8 mouse cellular contexts compared by ENCODE assay signal in the genomic region with DNA sequence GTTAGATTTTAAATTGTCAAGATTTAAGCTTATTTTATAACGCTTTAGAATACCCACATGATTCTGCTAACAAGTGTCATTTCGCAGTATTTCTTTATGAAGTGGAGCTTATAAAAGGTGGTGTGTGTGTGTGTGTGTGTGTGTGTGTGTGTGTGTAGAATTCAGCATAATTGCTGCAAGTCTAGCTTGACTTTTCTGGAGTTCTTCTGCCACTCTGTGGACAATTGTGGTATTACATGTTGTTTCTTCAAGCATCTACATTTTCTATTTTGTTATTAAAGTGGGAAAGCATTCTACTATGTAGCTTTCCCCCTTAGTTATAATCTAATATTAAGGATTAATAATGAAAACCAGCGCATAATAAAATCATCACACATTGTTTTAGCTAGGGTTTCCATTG.
DNase-seq lines count a peak whose midpoint lies in the region; ATAC-seq and TF ChIP-seq lines count a peak whose summit lies in the region.

No protein-coding gene starts in this region.

- H3K4me2 ChIP-seq in forebrain, embryonic 14.5 days (ENCODE audit: low read length): no peak overlapping the region
- H3K4me2 ChIP-seq in forebrain, embryonic 15.5 days (replicated peaks): no peak overlapping the region
- no peak overlapping the region for H3K4me2 ChIP-seq in neural tube, embryonic 11.5 days (ENCODE audit: low read depth)
- no peak overlapping the region for H3K4me2 ChIP-seq in kidney, postnatal 0 days (ENCODE audit: low read length)
- H3K4me2 ChIP-seq in neural tube, embryonic 14.5 days (ENCODE audit: low read depth, low read length): no peak overlapping the region

- DNase-seq in forebrain, embryonic 14.5 days (ENCODE audit: low spot score): peak; percentile 91
- no peak for DNase-seq in neural tube, embryonic 11.5 days (ENCODE audit: low spot score)
- DNase-seq in neural tube, embryonic 10.5 days (ENCODE audit: extremely low spot score, low spot score): no peak
- peak; percentile 89 for DNase-seq in embryo, embryonic 10.5 days (ENCODE audit: low spot score)
- DNase-seq in kidney, postnatal 0 days (ENCODE audit: low spot score): peak; percentile 68
- no peak for DNase-seq in thymus, postnatal 25 days

- no peaks in the 10 kb centered on the region for H3K36me3 ChIP-seq in forebrain, embryonic 14.5 days (ENCODE audit: control insufficient read depth, insufficient read depth, low read length)
- H3K36me3 ChIP-seq in forebrain, embryonic 15.5 days: no peaks in the 10 kb centered on the region
- H3K36me3 ChIP-seq in neural tube, embryonic 11.5 days (ENCODE audit: control insufficient read depth, insufficient read depth, low read length): no peaks in the 10 kb centered on the region
- H3K36me3 ChIP-seq in kidney, postnatal 0 days (ENCODE audit: insufficient read depth, low read length): no peaks in the 10 kb centered on the region
- no peaks in the 10 kb centered on the region for H3K36me3 ChIP-seq in neural tube, embryonic 14.5 days (ENCODE audit: control insufficient read depth, insufficient read depth, low read length)

- no peak overlapping the region for H3K9ac ChIP-seq in forebrain, embryonic 14.5 days (ENCODE audit: low read length)
- no peak overlapping the region for H3K9ac ChIP-seq in forebrain, embryonic 15.5 days (replicated peaks)
- H3K9ac ChIP-seq in neural tube, embryonic 11.5 days (ENCODE audit: low read length): no peak overlapping the region; the same call in 1 of the 2 replicates
- H3K9ac ChIP-seq in kidney, postnatal 0 days (ENCODE audit: low read depth, low read length): no peak overlapping the region
- no peak overlapping the region for H3K9ac ChIP-seq in neural tube, embryonic 14.5 days (replicated peaks; ENCODE audit: low read depth, low read length)

- peaks cover 38% of the 10 kb centered on the region for H3K4me1 ChIP-seq in forebrain, embryonic 14.5 days (ENCODE audit: control insufficient read depth, insufficient read depth, low read length)
- peaks cover 51% of the 10 kb centered on the region for H3K4me1 ChIP-seq in forebrain, embryonic 15.5 days
- H3K4me1 ChIP-seq in neural tube, embryonic 11.5 days (ENCODE audit: control insufficient read depth, insufficient read depth, low read length): peaks cover 14% of the 10 kb centered on the region
- H3K4me1 ChIP-seq in kidney, postnatal 0 days (replicated peaks; ENCODE audit: insufficient read depth, low read length): no peaks in the 10 kb centered on the region; the same call in 1 of the 2 replicates
- H3K4me1 ChIP-seq in neural tube, embryonic 14.5 days (ENCODE audit: control insufficient read depth, insufficient read depth, low read length): peaks cover 27% of the 10 kb centered on the region

- ATAC-seq in forebrain, embryonic 14.5 days: no peak
- ATAC-seq in forebrain, embryonic 15.5 days (replicated peaks): no peak
- ATAC-seq in neural tube, embryonic 11.5 days (ENCODE audit: insufficient read depth, low FRiP score, low TSS enrichment): 0 out of 2 replicates have a peak, but pooled peaks have one; percentile 15
- ATAC-seq in kidney, postnatal 0 days (replicated peaks; ENCODE audit: low FRiP score, low read depth): no peak
- no peak for ATAC-seq in neural tube, embryonic 14.5 days (ENCODE audit: low read depth)

- no peak overlapping the region for H3K4me3 ChIP-seq in forebrain, embryonic 14.5 days (ENCODE audit: low read depth, low read length)
- no peak overlapping the region for H3K4me3 ChIP-seq in forebrain, embryonic 15.5 days
- no peak overlapping the region for H3K4me3 ChIP-seq in neural tube, embryonic 11.5 days (ENCODE audit: low read depth, low read length)
- no peak overlapping the region for H3K4me3 ChIP-seq in kidney, postnatal 0 days (replicated peaks; ENCODE audit: low read depth, low read length)
- H3K4me3 ChIP-seq in neural tube, embryonic 14.5 days (ENCODE audit: low read depth, low read length): no peak overlapping the region

- H3K27me3 ChIP-seq in forebrain, embryonic 14.5 days (replicated peaks; ENCODE audit: control insufficient read depth, insufficient read depth, low read length): no peaks in the 10 kb centered on the region
- H3K27me3 ChIP-seq in forebrain, embryonic 15.5 days: no peaks in the 10 kb centered on the region
- no peaks in the 10 kb centered on the region for H3K27me3 ChIP-seq in neural tube, embryonic 11.5 days (ENCODE audit: control insufficient read depth, insufficient read depth, low read length)
- H3K27me3 ChIP-seq in kidney, postnatal 0 days (ENCODE audit: insufficient read depth, low read length): no peaks in the 10 kb centered on the region
- H3K27me3 ChIP-seq in neural tube, embryonic 14.5 days (ENCODE audit: control insufficient read depth, insufficient read depth, low read length): no peaks in the 10 kb centered on the region

- TF ChIP-seq CTCF in kidney, postnatal 0 days (IDR thresholded peaks at IDR 0.05; ENCODE audit: low read depth): peak; percentile 78

- WGBS in forebrain, embryonic 14.5 days: 26% methylated on average over 3 of the region's 3 CpGs
- 20% methylated on average over 3 of the region's 3 CpGs for WGBS in forebrain, embryonic 15.5 days
- 16% methylated on average over 3 of the region's 3 CpGs for WGBS in neural tube, embryonic 11.5 days
- WGBS in kidney, postnatal 0 days: 20% methylated on average over 3 of the region's 3 CpGs
- 11% methylated on average over 3 of the region's 3 CpGs for WGBS in neural tube, embryonic 14.5 days

- H3K27ac ChIP-seq in forebrain, embryonic 14.5 days (ENCODE audit: low read depth, low read length): no peak overlapping the region
- H3K27ac ChIP-seq in forebrain, embryonic 15.5 days (replicated peaks): no peak overlapping the region
- H3K27ac ChIP-seq in neural tube, embryonic 11.5 days (ENCODE audit: low read depth, low read length): peak overlapping the region; percentile 83; the same call in 1 of the 2 replicates
- no peak overlapping the region for H3K27ac ChIP-seq in kidney, postnatal 0 days
- H3K27ac ChIP-seq in neural tube, embryonic 14.5 days (ENCODE audit: low read depth, low read length): peak overlapping the region; percentile 28; the same call in 1 of the 2 replicates

- no peaks in the 10 kb centered on the region for H3K9me3 ChIP-seq in forebrain, embryonic 14.5 days (replicated peaks; ENCODE audit: control insufficient read depth, low read length)
- H3K9me3 ChIP-seq in forebrain, embryonic 15.5 days: no peaks in the 10 kb centered on the region
- no peaks in the 10 kb centered on the region for H3K9me3 ChIP-seq in neural tube, embryonic 11.5 days (ENCODE audit: control insufficient read depth, low read length)
- H3K9me3 ChIP-seq in kidney, postnatal 0 days (replicated peaks; ENCODE audit: low read length): no peaks in the 10 kb centered on the region
- H3K9me3 ChIP-seq in neural tube, embryonic 14.5 days (ENCODE audit: control insufficient read depth, low read length): no peaks in the 10 kb centered on the region

Comparison
In these comparisons a context has a peak if more than half of its experiments do, and no peak if none do; other contexts are left out.
1. DNase-seq: peak in forebrain, embryonic 14.5 days (single experiment), embryo, embryonic 10.5 days (single experiment) and kidney, postnatal 0 days (single experiment); none in neural tube, embryonic 11.5 days (single experiment), neural tube, embryonic 10.5 days (single experiment) and thymus, postnatal 25 days (single experiment).
2. H3K27ac ChIP-seq: peak in neural tube, embryonic 11.5 days (single experiment) and neural tube, embryonic 14.5 days (single experiment); none in forebrain, embryonic 14.5 days (single experiment), forebrain, embryonic 15.5 days (single experiment) and kidney, postnatal 0 days (single experiment).